Mouse (Mus musculus) c-Kit-positive CD71-negative TER-119-negative erythroid progenitor cells, embryonic 14.5 days (primary cell): ENCODE data around the gene Slc39a7.
A peak's percentile ranks its signal among the peaks of the same experiment; 100 is the strongest.
"Not testable (repeated sequence)": the region's sequence is repeated elsewhere in the genome, so short reads cannot be mapped to it uniquely, and the experiment has no call there.

ENCODE experiments used
- DNase-seq: peaks from one replicate; pipeline ENCODE4 v3.0.0-alpha.2; 2013; ENCODE audit warnings: low read depth

Gene Slc39a7

GRCm38 (mm10) chr17:33999341-34000149, 31.9 kb downstream of the Slc39a7 start:
- DNase-seq: no peak

- DNase-seq: not testable (repeated sequence)
These were observed 32.8 kb downstream of the Slc39a7 start for GRCm38 (mm10) chr17:33998697-33999096.

- not testable (repeated sequence) for DNase-seq
These were observed 34.5 kb downstream of the Slc39a7 start for GRCm38 (mm10) chr17:33997025-33997424.

GRCm38 (mm10) chr17:33995651-33996050, 35.8 kb downstream of the Slc39a7 start:
- DNase-seq: no peak

- DNase-seq: no peak
These were observed 36.5 kb downstream of the Slc39a7 start for GRCm38 (mm10) chr17:33994959-33995358.

- peak; percentile 69 for DNase-seq
These were observed 39.5 kb downstream of the Slc39a7 start for GRCm38 (mm10) chr17:33991788-33992664.

GRCm38 (mm10) chr17:33982136-33982535, 49.3 kb downstream of the Slc39a7 start:
- DNase-seq: not testable (repeated sequence)

- not testable (repeated sequence) for DNase-seq
These were observed 50.1 kb downstream of the Slc39a7 start for GRCm38 (mm10) chr17:33981192-33981909.

GRCm38 (mm10) chr17:33980181-33981035, 51.1 kb downstream of the Slc39a7 start:
- no peak for DNase-seq

GRCm38 (mm10) chr17:33979512-33980050, 51.9 kb downstream of the Slc39a7 start:
- DNase-seq: no peak

GRCm38 (mm10) chr17:33978631-33979031, 52.9 kb downstream of the Slc39a7 start:
- peak; percentile 70 for DNase-seq
